Mouse (Mus musculus): ENCODE results near the gene Aars2. TPM values are rescaled to one million over a fixed set of nuclear protein-coding genes. Genes with fewer than 3 reads are reported as not detected.

The Aars2 gene
- total RNA-seq, 2 experiments from 2014 or later = 13.4 to 20.6 TPM

DNA sequence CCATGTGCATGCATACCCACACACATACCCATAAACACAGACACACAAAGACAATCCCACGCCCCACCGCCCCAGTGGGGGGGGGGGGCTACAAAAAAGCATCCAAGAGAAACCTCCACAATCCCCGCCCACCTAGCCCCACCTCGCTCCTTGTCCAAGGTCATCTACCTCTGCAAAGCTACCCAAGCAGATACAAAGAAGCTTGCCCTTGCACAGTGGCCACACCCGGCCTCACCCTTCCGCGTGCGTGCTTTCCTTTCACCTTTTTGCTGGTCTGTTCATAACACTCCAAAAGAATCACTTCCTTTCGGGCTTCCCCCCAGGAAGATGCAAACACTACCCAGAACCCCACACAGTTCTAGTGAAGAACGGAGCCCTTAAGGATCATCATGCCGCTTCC is 11.2 kb upstream of the Aars2 start:
- ATAC-seq (replicated peaks; ENCODE audit: low FRiP score, low TSS enrichment, poor library complexity, severe bottlenecking) = 0 out of 2 replicates have a peak, but pooled peaks have one; percentile 34

GRCm38 (mm10) chr17:45498397-45498796 is 8.2 kb upstream of the Aars2 start:
- ATAC-seq (replicated peaks; ENCODE audit: low FRiP score, low TSS enrichment, poor library complexity, severe bottlenecking) = no peak

DNA sequence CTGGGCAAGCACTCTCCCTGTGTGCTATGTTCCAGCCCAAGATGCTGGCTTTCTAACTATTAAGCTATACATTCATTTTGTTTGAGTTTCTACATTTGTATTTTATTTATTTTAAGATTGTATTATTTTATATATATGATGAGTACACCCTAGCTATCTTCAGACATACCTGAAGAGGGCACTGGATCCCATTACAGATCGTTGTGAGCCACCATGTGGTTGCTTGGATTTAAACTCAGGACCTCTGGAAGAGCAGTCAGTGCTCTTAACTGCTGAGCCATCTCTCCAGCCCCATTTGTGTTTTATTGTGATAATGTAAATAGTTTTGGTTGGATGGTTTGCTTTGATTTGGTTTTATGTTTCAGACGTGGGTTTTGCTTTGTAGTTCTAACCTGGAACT is 7.1 kb upstream of the Aars2 start:
- no peak for ATAC-seq (replicated peaks; ENCODE audit: low FRiP score, low TSS enrichment, poor library complexity, severe bottlenecking)

- no peak for ATAC-seq (replicated peaks; ENCODE audit: low FRiP score, low TSS enrichment, poor library complexity, severe bottlenecking)
These were observed 5.7 kb upstream of the Aars2 start for GRCm38 (mm10) chr17:45500981-45501380.

GRCm38 (mm10) chr17:45502324-45502723 is 4.3 kb upstream of the Aars2 start:
- ATAC-seq (replicated peaks; ENCODE audit: low FRiP score, low TSS enrichment, poor library complexity, severe bottlenecking) = no peak

GRCm38 (mm10) chr17:45503301-45503973 is 3.2 kb upstream of the Aars2 start:
- peak; percentile 18 for ATAC-seq (replicated peaks; ENCODE audit: low FRiP score, low TSS enrichment, poor library complexity, severe bottlenecking)

GRCm38 (mm10) chr17:45505941-45506465 is 638 bp upstream of the Aars2 start:
- ATAC-seq (replicated peaks; ENCODE audit: low FRiP score, low TSS enrichment, poor library complexity, severe bottlenecking) = no peak

GRCm38 (mm10) chr17:45510871-45511270 is 4.2 kb downstream of the Aars2 start:
- no peak for ATAC-seq (replicated peaks; ENCODE audit: low FRiP score, low TSS enrichment, poor library complexity, severe bottlenecking)

DNA sequence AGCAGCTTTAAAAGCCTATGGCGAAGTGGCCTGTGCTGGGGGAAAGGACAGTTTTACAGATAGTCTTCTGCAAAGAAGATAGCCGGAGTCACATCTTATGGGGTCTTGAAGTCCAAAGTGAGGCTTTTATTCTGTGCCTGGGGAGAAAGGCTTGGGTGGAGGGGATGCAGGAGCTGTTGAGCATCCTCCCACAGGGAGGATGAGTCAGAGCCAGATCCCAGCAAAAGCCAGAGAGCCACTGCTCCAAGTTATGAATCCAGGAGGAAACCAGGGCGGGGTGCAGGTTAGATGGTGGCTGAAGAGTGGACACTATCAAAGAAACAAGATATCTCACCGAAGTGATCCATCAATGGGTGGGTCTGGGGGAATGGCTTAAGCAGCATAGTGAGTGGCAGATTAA is 5.1 kb downstream of the Aars2 start:
- ATAC-seq (replicated peaks; ENCODE audit: low FRiP score, low TSS enrichment, poor library complexity, severe bottlenecking) = no peak

DNA sequence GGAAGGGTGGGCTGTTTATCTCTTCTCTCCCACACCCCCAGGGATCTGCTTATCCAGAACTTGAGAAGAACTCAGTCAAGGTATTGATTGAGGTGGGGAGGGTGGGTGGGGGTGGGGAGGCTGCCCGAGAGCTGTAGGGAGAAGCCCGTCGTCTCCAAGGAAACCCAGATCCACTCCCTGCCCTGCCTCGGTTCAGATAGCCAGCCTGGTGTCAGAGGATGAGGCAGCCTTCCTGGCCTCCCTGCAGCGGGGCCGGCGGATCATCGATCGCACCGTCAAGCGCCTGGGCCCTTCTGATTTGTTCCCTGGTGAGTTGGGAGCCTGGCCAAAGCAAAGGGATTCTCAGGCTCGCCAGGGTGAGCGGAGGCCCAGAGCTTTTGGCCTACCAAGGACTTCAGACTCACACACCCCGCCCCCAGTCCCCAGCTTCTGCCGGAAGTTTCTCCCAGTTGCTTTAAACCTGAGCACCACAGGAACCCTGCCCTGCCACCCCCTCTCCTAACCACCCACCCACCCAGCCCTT is 8.6 kb downstream of the Aars2 start:
- ATAC-seq (replicated peaks; ENCODE audit: low FRiP score, low TSS enrichment, poor library complexity, severe bottlenecking) = no peak

DNA sequence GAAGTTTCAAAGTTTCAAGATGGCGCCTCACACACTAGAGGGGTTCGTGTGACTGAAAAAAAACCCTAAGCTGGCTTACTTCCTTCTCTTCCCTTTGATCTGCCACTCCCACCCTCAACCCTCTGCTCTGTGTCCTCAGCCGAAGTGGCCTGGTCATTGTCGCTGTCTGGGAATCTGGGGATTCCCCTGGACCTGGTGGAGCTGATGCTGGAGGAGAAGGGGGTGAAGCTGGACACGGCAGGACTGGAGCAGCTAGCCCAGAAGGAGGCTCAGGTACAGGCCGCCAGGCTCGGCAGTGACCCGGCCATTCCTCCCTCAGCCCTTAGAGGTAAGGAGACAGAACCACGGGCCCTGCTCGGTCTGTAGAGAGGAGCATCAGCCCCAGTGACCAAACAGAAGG is 9.2 kb downstream of the Aars2 start:
- no peak for ATAC-seq (replicated peaks; ENCODE audit: low FRiP score, low TSS enrichment, poor library complexity, severe bottlenecking)

GRCm38 (mm10) chr17:45516488-45516887 is 9.8 kb downstream of the Aars2 start:
- peak; percentile 76 for ATAC-seq (replicated peaks; ENCODE audit: low FRiP score, low TSS enrichment, poor library complexity, severe bottlenecking)

- no peak for ATAC-seq (replicated peaks; ENCODE audit: low FRiP score, low TSS enrichment, poor library complexity, severe bottlenecking)
These were observed 10.5 kb downstream of the Aars2 start for GRCm38 (mm10) chr17:45517135-45517534.

GRCm38 (mm10) chr17:45517549-45518215 is 11.0 kb downstream of the Aars2 start:
- no peak for ATAC-seq (replicated peaks; ENCODE audit: low FRiP score, low TSS enrichment, poor library complexity, severe bottlenecking)

GRCm38 (mm10) chr17:45518766-45519475 is 12.3 kb downstream of the Aars2 start:
- ATAC-seq (replicated peaks; ENCODE audit: low FRiP score, low TSS enrichment, poor library complexity, severe bottlenecking) = no peak

GRCm38 (mm10) chr17:45520136-45520535 is 13.5 kb downstream of the Aars2 start:
- ATAC-seq (replicated peaks; ENCODE audit: low FRiP score, low TSS enrichment, poor library complexity, severe bottlenecking) = no peak

DNA sequence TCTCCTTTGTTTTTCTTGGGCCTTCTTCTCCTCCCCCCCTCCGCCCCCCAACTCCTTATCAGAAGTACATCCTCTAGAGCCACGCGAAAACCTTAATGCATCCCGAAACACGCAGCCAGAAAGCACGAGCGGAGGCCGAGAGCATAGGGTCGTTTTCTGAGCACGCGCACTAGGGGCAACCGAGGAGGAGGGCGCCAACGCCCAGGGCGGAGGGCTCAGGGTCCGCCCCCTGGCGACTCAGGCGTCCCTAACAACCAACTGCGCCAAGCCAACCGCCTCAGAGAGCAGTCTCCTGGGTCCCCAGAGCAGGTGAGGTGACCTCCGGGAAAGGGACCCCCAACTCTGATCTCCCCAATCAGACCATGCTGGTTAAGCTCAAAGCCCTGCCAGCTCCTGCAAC is 16.6 kb downstream of the Aars2 start, which contains the start of gene Tcte1:
Gene Tcte1 (plus strand): TSS at position 172 of the 400 bp plus-strand sequence.
- ATAC-seq (replicated peaks; ENCODE audit: low FRiP score, low TSS enrichment, poor library complexity, severe bottlenecking) = 0 out of 2 replicates have a peak, but pooled peaks have one; percentile 12

GRCm38 (mm10) chr17:45524961-45525360 is 18.3 kb downstream of the Aars2 start:
- ATAC-seq (replicated peaks; ENCODE audit: low FRiP score, low TSS enrichment, poor library complexity, severe bottlenecking) = no peak

GRCm38 (mm10) chr17:45526571-45526970 is 19.9 kb downstream of the Aars2 start:
- no peak for ATAC-seq (replicated peaks; ENCODE audit: low FRiP score, low TSS enrichment, poor library complexity, severe bottlenecking)

- ATAC-seq (replicated peaks; ENCODE audit: low FRiP score, low TSS enrichment, poor library complexity, severe bottlenecking) = no peak
These were observed 23.7 kb downstream of the Aars2 start for GRCm38 (mm10) chr17:45530346-45530782.

Measured in megakaryocyte-erythroid progenitor cell, adult 5-6 weeks (primary cell).